Mouse (Mus musculus) megakaryocyte, embryonic 14.5 days (primary cell): ENCODE measurements around the gene Irgq.
"Not testable (repeated sequence)": the region's sequence is repeated elsewhere in the genome, so short reads cannot be mapped to it uniquely, and the experiment has no call there.

Experiments
- FLI1 ChIP-seq: IDR thresholded peaks from 2 replicates; pipeline ENCODE4 v1.6.1; 2012; ENCODE audit warnings: low read length, inconsistent platforms, mixed read lengths
- GATA1 ChIP-seq: IDR thresholded peaks from 3 replicates; pipeline ENCODE4 v1.6.1; 2012; ENCODE audit warnings: mixed read lengths, low read length, inconsistent platforms, borderline replicate concordance

DNA sequence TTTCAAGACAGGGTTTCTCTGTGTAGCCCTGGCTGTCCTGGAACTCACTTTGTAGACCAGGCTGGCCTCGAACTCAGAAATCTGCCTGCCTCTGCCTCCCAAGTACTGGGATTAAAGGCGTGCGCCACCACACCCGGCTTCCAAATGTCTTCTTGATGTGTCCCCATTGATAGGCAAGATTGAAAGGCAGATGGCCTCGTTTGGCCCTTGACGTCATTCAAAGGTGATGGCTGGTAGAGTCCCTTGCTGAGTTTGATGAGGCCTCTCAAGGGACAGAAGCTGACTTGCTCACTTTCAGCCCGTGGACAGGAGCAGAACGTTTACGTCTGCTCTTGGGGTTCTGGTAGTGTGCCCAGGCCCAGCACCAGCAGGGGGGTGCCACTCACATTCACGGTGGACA is 10.4 kb upstream of the Irgq start:
- not testable (repeated sequence) for TF ChIP-seq GATA1, FLI1
